Comparison of ENCODE assay signal across 12 mouse cellular contexts in the genomic region with DNA sequence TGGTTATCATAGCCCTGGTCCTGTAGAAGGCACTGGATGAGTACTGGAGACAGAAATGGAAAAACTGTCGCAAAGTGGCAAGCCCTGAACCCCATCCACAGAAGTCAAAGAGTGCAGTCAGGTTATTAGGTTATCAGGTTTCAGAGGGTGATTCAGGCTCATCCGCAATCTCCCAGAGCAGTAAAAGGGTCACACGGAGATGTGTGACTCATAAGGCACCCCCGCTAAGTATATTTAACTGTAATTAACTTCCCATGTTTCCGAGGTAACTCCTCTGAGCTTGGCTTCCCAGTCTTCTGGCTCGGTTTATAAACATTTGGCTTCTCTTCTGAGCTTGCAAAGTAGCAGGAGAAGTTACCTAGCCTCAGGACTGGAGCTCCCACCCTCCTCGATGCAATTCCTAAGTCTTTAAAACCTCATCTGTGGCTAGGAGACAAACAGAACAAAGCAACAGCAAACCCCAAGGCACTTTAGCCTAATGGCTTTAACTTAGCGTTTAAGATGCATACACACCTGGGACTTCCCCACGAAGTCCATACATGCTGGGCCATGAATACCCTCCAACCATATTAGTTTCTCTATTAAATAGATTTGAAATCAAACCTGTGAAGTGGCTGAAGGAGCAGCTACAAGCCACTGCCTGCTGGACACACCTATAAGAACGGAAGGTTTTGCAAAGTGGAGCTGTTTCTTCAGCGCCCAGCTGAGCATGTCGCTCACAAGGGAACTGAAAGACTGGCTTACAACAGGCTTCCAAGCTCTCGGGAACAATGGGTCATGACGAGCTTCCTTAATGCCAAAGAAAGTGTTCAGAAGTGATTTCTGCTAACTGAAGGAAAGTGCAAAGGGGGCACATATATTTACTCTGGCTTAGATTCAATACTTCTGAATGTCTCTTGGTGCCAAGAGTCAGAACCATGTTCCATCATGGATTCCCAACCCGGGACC.
DNase-seq lines count a peak whose midpoint lies in the region; ATAC-seq and TF ChIP-seq lines count a peak whose summit lies in the region.
"Had no signal": no experiment of that assay in that cellular context is flagged by ENCODE, and none has a peak within 500 bp of the region (broad histone marks: within the 10 kb centered on the region; RNA-seq: fewer than 3 reads in every experiment).

No protein-coding gene starts in this region.

- H3K27me3 ChIP-seq in kidney, postnatal 0 days (ENCODE audit: insufficient read depth, low read length): no peaks in the 10 kb centered on the region
- H3K27me3 ChIP-seq in neural tube, embryonic 15.5 days (replicated peaks): no peaks in the 10 kb centered on the region
- no peaks in the 10 kb centered on the region for H3K27me3 ChIP-seq in midbrain, embryonic 10.5 days (ENCODE audit: low read depth, poor library complexity, severe bottlenecking)

- no peaks in the 10 kb centered on the region for H3K36me3 ChIP-seq in kidney, postnatal 0 days (ENCODE audit: insufficient read depth, low read length)
- no peaks in the 10 kb centered on the region for H3K36me3 ChIP-seq in neural tube, embryonic 15.5 days
- no peaks in the 10 kb centered on the region for H3K36me3 ChIP-seq in midbrain, embryonic 10.5 days

- no peak overlapping the region for H3K9ac ChIP-seq in kidney, postnatal 0 days (ENCODE audit: low read depth, low read length)
- H3K9ac ChIP-seq in neural tube, embryonic 15.5 days (replicated peaks): no peak overlapping the region

- WGBS in kidney, postnatal 0 days: 29% methylated on average over 15 of the region's 15 CpGs
- 27% methylated on average over 15 of the region's 15 CpGs for WGBS in neural tube, embryonic 15.5 days
- WGBS in midbrain, embryonic 10.5 days: 53% methylated on average over 15 of the region's 15 CpGs

- no peak for ATAC-seq in kidney, postnatal 0 days (replicated peaks; ENCODE audit: low FRiP score, low read depth)
- no peak for ATAC-seq in neural tube, embryonic 15.5 days (ENCODE audit: low FRiP score)
- no peak for ATAC-seq in CD4-positive, CD25-positive, alpha-beta regulatory T cell, adult 4 months
- ATAC-seq: activated CD4-positive, CD25-positive, alpha-beta regulatory T cell, adult 4 months; midbrain, embryonic 16.5 days had no signal

- H3K9me3 ChIP-seq in kidney, postnatal 0 days (replicated peaks; ENCODE audit: low read length): no peaks in the 10 kb centered on the region
- H3K9me3 ChIP-seq in neural tube, embryonic 15.5 days (replicated peaks): no peaks in the 10 kb centered on the region
- no peaks in the 10 kb centered on the region for H3K9me3 ChIP-seq in midbrain, embryonic 10.5 days (replicated peaks)

- peaks cover 30% of the 10 kb centered on the region for H3K4me1 ChIP-seq in kidney, postnatal 0 days (replicated peaks; ENCODE audit: insufficient read depth, low read length)
- H3K4me1 ChIP-seq in embryonic fibroblast, embryonic 13.5 days (ENCODE audit: control insufficient read depth, insufficient read depth, low read length): peaks cover 32% of the 10 kb centered on the region
- H3K4me1 ChIP-seq in neural tube, embryonic 15.5 days: peaks cover 25% of the 10 kb centered on the region
- H3K4me1 ChIP-seq in midbrain, embryonic 10.5 days: peaks cover 48% of the 10 kb centered on the region

- H3K27ac ChIP-seq in kidney, postnatal 0 days: peak overlapping the region; percentile 28; the same call in 1 of the 2 replicates
- peak overlapping the region; percentile 75; the same call in 1 of the 2 replicates for H3K27ac ChIP-seq in embryonic fibroblast, embryonic 13.5 days (ENCODE audit: insufficient read depth, low read length)
- no peak overlapping the region for H3K27ac ChIP-seq in neural tube, embryonic 15.5 days (replicated peaks)
- H3K27ac ChIP-seq in midbrain, embryonic 10.5 days (replicated peaks): no peak overlapping the region

- TF ChIP-seq POLR2A in embryonic fibroblast, embryonic 13.5 days (IDR thresholded peaks at IDR 0.05; ENCODE audit: low read depth, low read length): no peak

- DNase-seq in kidney, postnatal 0 days (ENCODE audit: low spot score): no peak
- DNase-seq in kidney, postnatal 10 days: no peak
- peak; percentile 51 for DNase-seq in NIH3T3 (ENCODE audit: low read depth)
- no peak for DNase-seq in midbrain, embryonic 10.5 days (ENCODE audit: low spot score)
- DNase-seq: cerebellum, postnatal 14 days; kidney, postnatal 14 days; right cerebral cortex, postnatal 4 days had no signal

- peak overlapping the region; percentile 23 for H3K4me2 ChIP-seq in kidney, postnatal 0 days (ENCODE audit: low read length)
- 0 out of 2 replicates have a peak overlapping the region, but pooled peaks have one; percentile 17 for H3K4me2 ChIP-seq in neural tube, embryonic 15.5 days

- TF ChIP-seq CTCF in kidney, postnatal 0 days (IDR thresholded peaks at IDR 0.05; ENCODE audit: low read depth): no peak
- no peak for TF ChIP-seq CTCF in embryonic fibroblast, embryonic 13.5 days (IDR thresholded peaks at IDR 0.05; ENCODE audit: borderline replicate concordance, insufficient read depth, low read length)

- H3K4me3 ChIP-seq in kidney, postnatal 0 days (replicated peaks; ENCODE audit: low read depth, low read length): no peak overlapping the region
- H3K4me3 ChIP-seq in embryonic fibroblast, embryonic 13.5 days (ENCODE audit: insufficient read depth, low read length): no peak overlapping the region
- no peak overlapping the region for H3K4me3 ChIP-seq in neural tube, embryonic 15.5 days (replicated peaks)
- no peak overlapping the region for H3K4me3 ChIP-seq in midbrain, embryonic 10.5 days

Comparison
In these comparisons a context has a peak if more than half of its experiments do, and no peak if none do; other contexts are left out.
1. H3K27ac ChIP-seq: peak in kidney, postnatal 0 days (single experiment) and embryonic fibroblast, embryonic 13.5 days (single experiment); none in neural tube, embryonic 15.5 days (single experiment) and midbrain, embryonic 10.5 days (single experiment).